Mouse (Mus musculus) brown adipose tissue, adult 24 weeks (tissue): Measurements from ENCODE around the gene Arntl. TPM values are rescaled to one million over a fixed set of nuclear protein-coding genes. Genes with fewer than 3 reads are reported as not detected.

Experiments
- H3K27ac ChIP-seq: fragments of 200-500 bp; replicated peaks from 2 replicates; pipeline ENCODE4 v1.5.1; 2012; ENCODE audit warnings: low read depth, mild to moderate bottlenecking, low read length
- H3K4me1 ChIP-seq: fragments of 200-500 bp; 2 replicates; pipeline ENCODE4 v1.6.1; 2012; ENCODE audit warnings: low read length, mixed read lengths; ENCODE audit not compliant: control insufficient read depth, insufficient read depth, insufficient read length
- H3K4me3 ChIP-seq: fragments of 200-500 bp; 2 replicates; pipeline ENCODE4 v1.5.1; 2012; ENCODE audit warnings: low read depth, mild to moderate bottlenecking, low read length, moderate library complexity; ENCODE audit not compliant: insufficient read depth
- polyA plus RNA-seq: library from polyadenylated mRNA; stranded (reverse); fragments of >200 nt; gene quantifications from 2 replicates; pipeline ENCODE4 v1.2.4, GENCODE M21; 2012; ENCODE audit not compliant: missing spikeins, insufficient read depth, insufficient read length

Arntl gene
- polyA plus RNA-seq, 1 experiment, result 5.0 TPM

DNA sequence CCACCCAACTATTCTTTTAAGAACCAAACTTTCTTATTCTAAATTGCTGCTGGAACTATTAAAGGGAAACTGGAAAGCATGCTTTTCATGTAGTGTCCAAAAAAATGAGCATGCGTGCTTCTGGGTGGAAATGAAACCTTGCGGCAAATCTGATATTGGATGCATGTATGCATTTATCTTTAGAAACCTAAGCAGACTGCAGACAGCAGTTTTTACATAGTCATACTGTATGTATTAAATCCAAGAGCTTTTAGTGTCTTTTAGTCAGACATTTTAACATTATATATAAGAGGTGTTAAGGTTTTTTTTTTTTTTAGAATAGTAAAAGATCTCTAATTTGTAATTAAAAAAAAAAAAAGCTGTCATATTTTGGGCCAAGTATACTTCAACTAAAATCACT, 140.4 kb downstream of the Arntl start:
- Histone ChIP-seq H3K4me3 (no peak overlapping the region), H3K27ac (no peak overlapping the region), H3K4me1 (no peaks in the 10 kb centered on the region)

DNA sequence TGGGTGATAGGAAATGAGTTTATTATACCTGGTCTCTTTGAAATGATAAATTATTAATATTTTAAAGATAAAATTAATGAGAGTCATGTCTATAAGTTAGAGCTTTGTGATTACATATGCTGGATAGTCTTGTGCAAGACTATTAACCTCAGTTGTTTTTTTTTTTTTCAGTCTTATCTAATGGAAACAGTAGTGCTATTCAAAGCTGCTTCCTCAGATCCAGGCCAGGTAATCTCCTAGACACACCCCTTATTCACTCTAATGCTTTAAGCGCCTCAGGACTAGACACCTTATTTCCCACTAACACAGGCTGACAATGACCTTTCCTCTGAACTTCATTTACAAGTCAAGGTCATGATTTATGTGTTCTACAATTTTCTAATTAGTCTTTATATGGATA, 141.8 kb downstream of the Arntl start:
- Histone ChIP-seq H3K27ac (no peak overlapping the region), H3K4me3 (no peak overlapping the region), H3K4me1 (no peaks in the 10 kb centered on the region)

Other genes with a start within 250 kb of the Arntl start
- gene Btbd10, start 161.9 kb downstream of the Arntl start, polyA plus RNA-seq, result 11.8 and 13.2 TPM in 2 replicates
- not detected in 2 replicates for gene Pth, start 181.1 kb downstream of the Arntl start, polyA plus RNA-seq